Mouse (Mus musculus) kidney, embryonic 14.5 days (tissue): ENCODE measurements at regions not wholly inside any gene's neighbourhood (a gene's known extent, or its start where the extent isn't known, plus 50 kb on each side); places are given as distances from the start of the nearest gene placed in this dataset.

Experiments used
- ATAC-seq: fragments of 200-750 bp; cut with Nextera tagmentation; 2 replicates; pipeline ENCODE4 v1.8.0; 2017; ENCODE audit warnings: moderate number of reproducible peaks, mild to moderate bottlenecking, moderate TSS enrichment, moderate library complexity; ENCODE audit not compliant: low FRiP score, low TSS enrichment
- H3K27ac ChIP-seq: fragments of 300-500 bp; sonication (generic); 2 replicates; pipeline ENCODE4 v1.5.1; 2014; ENCODE audit warnings: low read depth, mild to moderate bottlenecking, low read length, moderate library complexity, mixed read lengths
- H3K27me3 ChIP-seq: fragments of 300-500 bp; sonication (generic); 2 replicates; pipeline ENCODE4 v1.6.1; 2014; ENCODE audit warnings: mild to moderate bottlenecking, low read length; ENCODE audit not compliant: control insufficient read depth, insufficient read depth
- H3K36me3 ChIP-seq: fragments of 300-500 bp; sonication (generic); 2 replicates; pipeline ENCODE4 v1.6.1; 2014; ENCODE audit warnings: low read length, mixed read lengths; ENCODE audit not compliant: control insufficient read depth, insufficient read depth
- H3K4me1 ChIP-seq: fragments of 300-500 bp; sonication (generic); 2 replicates; pipeline ENCODE4 v1.6.1; 2014; ENCODE audit warnings: low read length, mixed read lengths; ENCODE audit not compliant: control insufficient read depth, insufficient read depth
- H3K4me2 ChIP-seq: fragments of 300-500 bp; sonication (generic); replicated peaks from 2 replicates; pipeline ENCODE4 v1.6.1; 2014; ENCODE audit warnings: low read depth, mild to moderate bottlenecking, low read length
- H3K4me3 ChIP-seq: fragments of 300-500 bp; sonication (generic); 2 replicates; pipeline ENCODE4 v1.5.1; 2014; ENCODE audit warnings: mild to moderate bottlenecking, low read length
- H3K9ac ChIP-seq: fragments of 300-500 bp; sonication (generic); 2 replicates; pipeline ENCODE4 v1.6.1; 2014; ENCODE audit warnings: low read depth, mild to moderate bottlenecking, low read length, moderate library complexity
- H3K9me3 ChIP-seq: fragments of 300-500 bp; sonication (generic); 2 replicates; pipeline ENCODE4 v1.6.1; 2016; ENCODE audit warnings: low read length; ENCODE audit not compliant: control insufficient read depth
- WGBS: fragments of 180-500 bp; shearing (Covaris S2); extraction: QIAGEN DNeasy Blood & Tissue Kit; methylation state at CpG from one replicate; pipeline ENCODE4 v1.1.7; 2014; 5-methylcytosine and 5-hydroxymethylcytosine counted together

DNA sequence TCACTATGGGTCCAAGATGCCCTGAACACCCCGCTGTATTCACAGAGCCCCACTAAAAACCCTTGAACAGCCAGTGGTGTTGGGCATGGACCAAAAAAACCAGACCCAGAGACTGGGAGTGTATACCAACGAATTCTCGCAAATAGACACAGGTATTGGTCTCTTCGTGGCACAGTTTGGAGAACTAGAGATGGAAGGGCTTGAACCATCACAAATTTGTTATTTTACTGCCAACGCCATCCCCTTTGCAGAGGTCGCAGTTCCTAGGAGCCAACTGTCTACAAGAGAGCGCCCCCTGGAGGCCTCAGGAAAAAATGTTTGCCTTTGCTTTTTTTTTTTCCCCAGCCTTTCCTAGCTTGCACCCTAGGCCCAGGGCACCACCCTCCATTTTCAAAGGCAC, 99.1 kb downstream of the Edn3 start:
- Histone ChIP-seq H3K27me3 (no peaks in the 10 kb centered on the region), H3K9ac (no peak overlapping the region), H3K4me1 (peaks cover 19% of the 10 kb centered on the region), H3K4me2 (no peak overlapping the region), H3K9me3 (no peaks in the 10 kb centered on the region), H3K27ac (peak overlapping the region; percentile 90), H3K4me3 (no peak overlapping the region), H3K36me3 (no peaks in the 10 kb centered on the region)
- WGBS, result 30% methylated on average over 7 of the region's 7 CpGs
- no peak for ATAC-seq

DNA sequence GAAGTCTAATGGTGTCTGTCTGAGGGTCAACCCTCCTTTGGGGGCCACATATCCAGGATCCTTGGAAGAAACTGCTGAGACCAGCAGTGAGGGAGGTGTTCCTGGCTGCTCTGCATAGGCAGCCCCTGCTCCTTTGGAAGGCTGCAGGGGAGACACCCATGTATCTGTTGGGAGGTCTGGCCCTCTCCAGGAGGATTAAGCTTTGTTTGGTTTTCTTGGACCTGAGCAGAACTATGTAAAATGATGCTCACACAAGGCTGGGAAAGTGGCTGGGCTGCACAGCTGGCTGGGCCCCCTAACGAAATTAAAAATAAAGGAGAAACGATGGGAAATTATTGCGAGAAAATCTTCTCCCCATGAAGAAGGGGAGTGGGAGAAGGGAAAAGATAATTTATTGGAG, 104.2 kb downstream of the Edn3 start:
- peak; percentile 40; the same call in 1 of the 2 replicates for ATAC-seq
- H3K9me3 ChIP-seq, result no peaks in the 10 kb centered on the region

DNA sequence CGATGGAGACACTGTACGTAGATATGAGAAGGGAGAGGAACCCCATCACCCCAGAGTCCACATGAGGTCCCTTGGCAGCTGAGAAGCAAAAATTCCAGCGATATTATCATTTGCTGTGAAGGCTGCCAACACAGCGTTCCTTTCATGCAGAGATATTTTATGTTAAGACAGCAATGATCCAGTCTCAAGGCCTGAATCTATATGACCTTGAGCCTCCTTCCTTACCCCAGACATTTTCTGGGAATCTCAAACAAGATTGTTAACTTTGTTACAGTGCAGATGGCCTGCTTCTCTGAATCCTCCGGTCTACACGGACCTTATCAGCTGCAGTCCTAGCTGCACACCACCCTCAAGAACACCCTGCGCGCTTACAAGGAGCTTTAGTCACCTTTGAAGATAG, 106.1 kb downstream of the Edn3 start:
- H3K36me3 ChIP-seq, result no peaks in the 10 kb centered on the region
- no peak overlapping the region for H3K9ac ChIP-seq
- no peaks in the 10 kb centered on the region for H3K9me3 ChIP-seq
- 76% methylated on average over 8 of the region's 8 CpGs for WGBS
- H3K27ac ChIP-seq, result no peak overlapping the region; the same call in 1 of the 2 replicates
- no peak for ATAC-seq
- H3K27me3 ChIP-seq, result no peaks in the 10 kb centered on the region
- H3K4me1 ChIP-seq, result peaks cover 19% of the 10 kb centered on the region
- H3K4me3 ChIP-seq, result no peak overlapping the region
- H3K4me2 ChIP-seq, result no peak overlapping the region

More for the DNA sequence above, 104.2 kb downstream of the Edn3 start:
- 32% methylated on average over 3 of the region's 3 CpGs for WGBS
- no peak overlapping the region for H3K4me3 ChIP-seq
- no peaks in the 10 kb centered on the region for H3K36me3 ChIP-seq
- peaks cover 19% of the 10 kb centered on the region for H3K4me1 ChIP-seq
- peak overlapping the region; percentile 71; the same call in 1 of the 2 replicates for H3K27ac ChIP-seq
- no peak overlapping the region for H3K4me2 ChIP-seq
- no peaks in the 10 kb centered on the region for H3K27me3 ChIP-seq
- no peak overlapping the region for H3K9ac ChIP-seq

DNA sequence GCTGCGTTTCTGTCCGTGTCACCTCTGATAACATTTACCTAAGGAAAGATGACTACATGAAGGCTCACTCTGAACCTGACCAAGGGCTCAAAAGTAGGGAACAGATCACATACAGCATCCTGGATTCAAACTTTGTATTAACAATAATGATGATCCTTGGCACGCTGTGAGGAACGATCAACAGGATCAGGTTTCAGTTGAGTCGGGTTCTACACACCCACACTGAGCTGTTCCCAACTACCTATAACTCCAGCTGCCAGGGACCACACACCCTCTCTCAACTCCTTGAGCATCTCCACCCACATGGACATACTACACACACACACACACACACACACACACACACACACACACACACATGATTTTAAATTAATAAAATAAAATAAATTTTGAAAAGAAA, 107.0 kb downstream of the Edn3 start:
- ATAC-seq, result no peak
- Histone ChIP-seq H3K36me3 (no peaks in the 10 kb centered on the region), H3K9me3 (no peaks in the 10 kb centered on the region), H3K4me1 (peaks cover 19% of the 10 kb centered on the region), H3K27ac (peak overlapping the region; percentile 4; the same call in 1 of the 2 replicates), H3K27me3 (no peaks in the 10 kb centered on the region), H3K4me3 (no peak overlapping the region), H3K4me2 (no peak overlapping the region), H3K9ac (no peak overlapping the region)
- 43% methylated on average over 5 of the region's 5 CpGs for WGBS

DNA sequence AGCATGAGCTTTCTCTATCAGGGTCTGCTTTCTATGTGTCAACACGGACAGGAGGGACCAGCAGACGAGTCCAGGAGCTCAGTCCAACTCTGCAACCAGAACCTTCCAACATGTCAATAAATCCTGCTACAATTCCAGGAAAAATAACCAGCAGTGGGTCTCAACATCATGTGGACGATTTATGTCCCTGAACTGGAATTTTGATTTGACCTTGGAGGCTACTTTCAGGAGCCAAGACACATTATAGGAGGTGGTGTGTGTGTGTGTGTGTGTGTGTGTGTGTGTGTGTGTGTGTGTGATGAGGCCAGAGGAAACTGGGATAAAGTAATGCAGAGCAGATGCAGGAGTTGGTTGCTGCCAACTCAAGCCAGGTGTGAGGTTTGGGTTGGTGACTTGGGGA, 107.8 kb downstream of the Edn3 start:
- Histone ChIP-seq H3K36me3 (no peaks in the 10 kb centered on the region), H3K4me2 (no peak overlapping the region), H3K27ac (peak overlapping the region; percentile 37; the same call in 1 of the 2 replicates), H3K4me1 (peaks cover 19% of the 10 kb centered on the region), H3K4me3 (no peak overlapping the region), H3K27me3 (no peaks in the 10 kb centered on the region), H3K9me3 (no peaks in the 10 kb centered on the region), H3K9ac (no peak overlapping the region)
- no peak for ATAC-seq
- WGBS, result 41% methylated on average over 3 of the region's 3 CpGs

DNA sequence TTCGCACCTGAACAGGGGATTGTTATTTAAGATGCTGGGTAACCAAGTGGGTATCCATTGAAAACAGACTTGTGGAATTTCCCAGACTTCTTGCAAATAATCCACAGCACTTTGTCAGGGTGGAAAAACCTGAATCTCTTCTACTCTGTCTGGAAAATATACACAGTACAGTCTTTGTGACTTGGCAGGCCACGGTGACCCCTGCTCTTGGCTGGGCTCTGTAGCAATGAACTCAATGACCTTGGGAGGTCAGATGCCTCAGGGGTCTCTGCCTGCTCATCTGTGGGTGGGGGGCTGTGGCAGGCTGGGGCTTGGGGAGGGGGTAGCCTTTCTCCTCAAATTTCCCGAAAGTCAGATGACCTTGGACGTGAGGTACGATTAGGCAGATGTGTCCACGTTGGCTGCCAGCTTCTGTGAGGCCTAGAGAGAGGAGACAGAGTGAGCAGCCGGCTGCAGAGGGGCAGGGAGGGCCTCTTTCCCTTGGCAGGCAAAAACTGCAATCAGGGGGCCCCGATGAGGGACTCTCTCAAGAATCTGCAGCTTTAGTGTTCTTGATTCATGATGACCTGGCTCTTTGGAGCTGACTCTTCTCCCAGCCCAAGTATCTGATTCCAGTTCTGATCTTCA, 108.4 kb downstream of the Edn3 start:
- Histone ChIP-seq H3K4me1 (peaks cover 19% of the 10 kb centered on the region), H3K27me3 (no peaks in the 10 kb centered on the region), H3K9me3 (no peaks in the 10 kb centered on the region), H3K36me3 (no peaks in the 10 kb centered on the region), H3K4me3 (no peak overlapping the region), H3K4me2 (no peak overlapping the region), H3K9ac (no peak overlapping the region), H3K27ac (peak overlapping the region; percentile 37; the same call in 1 of the 2 replicates)
- WGBS, result 35% methylated on average over 8 of the region's 8 CpGs
- ATAC-seq, result no peak

DNA sequence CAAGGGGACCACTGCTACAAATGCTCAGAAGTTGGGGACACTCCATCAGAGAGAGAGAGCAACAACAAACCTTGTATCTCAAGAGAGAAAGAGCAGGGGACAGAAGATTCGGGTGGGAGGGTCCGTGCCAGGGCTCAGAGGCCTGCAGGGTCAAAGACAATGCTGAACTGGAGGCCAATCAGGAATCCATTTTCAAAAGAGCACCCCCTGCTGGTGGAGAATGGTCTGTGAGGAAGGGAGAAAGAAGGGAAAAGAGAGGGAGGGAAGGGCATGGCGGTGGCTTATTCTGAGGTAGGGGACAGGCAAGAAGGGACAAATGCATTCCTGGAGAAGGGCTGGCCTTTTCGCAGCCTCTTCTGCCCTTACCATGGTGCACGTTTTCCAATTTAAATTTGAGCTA, 109.9 kb downstream of the Edn3 start:
- peaks cover 14% of the 10 kb centered on the region for H3K4me1 ChIP-seq
- H3K27me3 ChIP-seq, result no peaks in the 10 kb centered on the region
- no peaks in the 10 kb centered on the region for H3K36me3 ChIP-seq
- ATAC-seq, result no peak
- H3K9me3 ChIP-seq, result no peaks in the 10 kb centered on the region
- no peak overlapping the region for H3K4me2 ChIP-seq
- no peak overlapping the region for H3K9ac ChIP-seq
- H3K4me3 ChIP-seq, result no peak overlapping the region
- H3K27ac ChIP-seq, result no peak overlapping the region
- 79% methylated on average over 5 of the region's 5 CpGs for whole genome bisulfite sequencing

DNA sequence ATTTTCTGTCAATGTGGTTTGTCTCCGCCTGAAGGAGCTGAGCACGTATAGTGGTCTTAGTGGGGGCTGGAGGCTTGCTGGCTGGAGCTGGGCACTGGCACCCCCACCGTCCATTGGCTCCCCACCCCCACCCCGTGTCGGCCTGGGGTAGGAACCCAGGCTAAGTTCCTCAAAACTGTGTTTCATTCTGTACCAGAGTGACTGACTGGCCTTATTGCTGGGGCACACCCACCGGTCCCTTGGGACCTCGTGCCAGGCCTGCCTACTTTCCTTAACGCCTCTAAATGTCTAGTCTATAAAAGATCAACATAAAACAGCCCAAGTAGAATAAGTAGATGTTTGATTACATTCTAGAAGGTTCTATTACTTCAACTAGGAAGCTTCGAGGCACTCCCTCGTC, 110.8 kb downstream of the Edn3 start:
- Histone ChIP-seq H3K4me1 (peaks cover 14% of the 10 kb centered on the region), H3K27me3 (no peaks in the 10 kb centered on the region), H3K4me3 (no peak overlapping the region), H3K27ac (peak overlapping the region; percentile 42; the same call in 1 of the 2 replicates), H3K36me3 (no peaks in the 10 kb centered on the region), H3K9ac (no peak overlapping the region), H3K4me2 (no peak overlapping the region), H3K9me3 (no peaks in the 10 kb centered on the region)
- ATAC-seq, result no peak
- 70% methylated on average over 10 of the region's 10 CpGs for WGBS

DNA sequence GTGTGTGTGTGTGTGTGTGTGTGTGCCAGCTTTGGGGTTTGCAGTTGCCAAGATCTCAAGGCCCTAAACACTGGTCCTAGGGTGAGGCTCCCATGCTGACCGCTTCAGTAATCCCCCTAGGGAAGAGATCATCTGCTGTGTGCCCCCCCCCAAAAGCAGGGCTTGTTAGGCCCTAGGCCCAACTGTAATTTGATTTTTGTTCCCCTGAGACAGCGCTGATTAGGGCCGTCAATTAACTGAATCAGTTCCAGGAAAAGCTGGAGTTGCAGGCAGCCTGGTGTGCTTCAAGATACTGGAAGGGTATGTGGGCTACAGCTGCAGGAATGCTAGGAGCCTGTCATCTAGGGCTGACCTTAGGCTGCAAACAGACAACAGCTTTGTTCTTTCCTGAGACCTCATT, 111.4 kb downstream of the Edn3 start:
- Histone ChIP-seq H3K27ac (no peak overlapping the region), H3K4me3 (no peak overlapping the region), H3K27me3 (no peaks in the 10 kb centered on the region), H3K4me1 (peaks cover 14% of the 10 kb centered on the region), H3K36me3 (no peaks in the 10 kb centered on the region), H3K9me3 (no peaks in the 10 kb centered on the region), H3K4me2 (no peak overlapping the region), H3K9ac (no peak overlapping the region)
- no peak for ATAC-seq
- 64% methylated on average over 3 of the region's 3 CpGs for WGBS
